ENCODE assay signal across 16 mouse cellular contexts in genomic region chr16:45999374-46000191, GRCm38 (mm10). TPM values are rescaled to one million over a fixed set of nuclear protein-coding genes. Genes with fewer than 3 reads are reported as not detected.
DNase-seq lines count a peak whose midpoint lies in the region; ATAC-seq lines count a peak whose summit lies in the region.
"Had no signal": no experiment of that assay in that cellular context is flagged by ENCODE, and none has a peak within 500 bp of the region (broad histone marks: within the 10 kb centered on the region; RNA-seq: fewer than 3 reads in every experiment).

No protein-coding gene starts in this region.

- H3K27me3 ChIP-seq in hindbrain, embryonic 11.5 days (ENCODE audit: control insufficient read depth, insufficient read depth, low read length): no peaks in the 10 kb centered on the region
- no peaks in the 10 kb centered on the region for H3K27me3 ChIP-seq in midbrain, embryonic 16.5 days (ENCODE audit: control insufficient read depth, insufficient read depth, low read depth, low read length)
- H3K27me3 ChIP-seq: kidney, embryonic 15.5 days; limb, embryonic 13.5 days had no signal

- no peaks in the 10 kb centered on the region for H3K4me1 ChIP-seq in hindbrain, embryonic 11.5 days (replicated peaks; ENCODE audit: control insufficient read depth, insufficient read depth, low read length)
- H3K4me1 ChIP-seq in midbrain, embryonic 16.5 days (ENCODE audit: control insufficient read depth, insufficient read depth, low read length): 0 out of 2 replicates have a peak, but pooled peaks cover 4% of the 10 kb centered on the region
- H3K4me1 ChIP-seq: kidney, embryonic 15.5 days had no signal

- no peaks in the 10 kb centered on the region for H3K36me3 ChIP-seq in hindbrain, embryonic 11.5 days (ENCODE audit: control insufficient read depth, insufficient read depth, low read length)
- no peaks in the 10 kb centered on the region for H3K36me3 ChIP-seq in midbrain, embryonic 16.5 days (ENCODE audit: control insufficient read depth, insufficient read depth, low read length)
- H3K36me3 ChIP-seq: kidney, embryonic 15.5 days; limb, embryonic 13.5 days had no signal

- H3K27ac ChIP-seq in hindbrain, embryonic 11.5 days (ENCODE audit: low read depth, low read length): no peak overlapping the region
- H3K27ac ChIP-seq in midbrain, embryonic 16.5 days (ENCODE audit: low read length): no peak overlapping the region
- H3K27ac ChIP-seq: kidney, embryonic 15.5 days; limb, embryonic 13.5 days had no signal

- no peaks in the 10 kb centered on the region for H3K9me3 ChIP-seq in hindbrain, embryonic 11.5 days (ENCODE audit: control insufficient read depth, low read length)
- no peaks in the 10 kb centered on the region for H3K9me3 ChIP-seq in midbrain, embryonic 16.5 days (replicated peaks; ENCODE audit: control insufficient read depth, low read length, poor library complexity, severe bottlenecking)
- H3K9me3 ChIP-seq: kidney, embryonic 15.5 days; limb, embryonic 13.5 days had no signal

- H3K9ac ChIP-seq in hindbrain, embryonic 11.5 days (ENCODE audit: low read depth, low read length): no peak overlapping the region
- no peak overlapping the region for H3K9ac ChIP-seq in midbrain, embryonic 16.5 days (ENCODE audit: low read depth, low read length)
- H3K9ac ChIP-seq: kidney, embryonic 15.5 days; limb, embryonic 13.5 days had no signal

- no peak overlapping the region for H3K4me3 ChIP-seq in hindbrain, embryonic 11.5 days (ENCODE audit: low read depth, low read length)
- H3K4me3 ChIP-seq in midbrain, embryonic 16.5 days (ENCODE audit: low read depth, low read length): no peak overlapping the region
- H3K4me3 ChIP-seq: erythroblast, embryonic 14.5 days; kidney, embryonic 15.5 days; limb, embryonic 13.5 days had no signal

- DNase-seq in heart, adult 11 months: peak; percentile 17
- no peak for DNase-seq in heart, adult 9 months (ENCODE audit: low spot score in 2 of 2)
- DNase-seq in embryo, embryonic 10.5 days (ENCODE audit: low spot score): peak; percentile 29
- DNase-seq in hindbrain, embryonic 11.5 days (ENCODE audit: low spot score): peak; percentile 49
- DNase-seq in ovary, postnatal 36 days (ENCODE audit: low spot score): no peak
- DNase-seq in kidney, postnatal 4 days: no peak
- no peak for DNase-seq in urinary bladder, postnatal 4 days (ENCODE audit: low spot score in 2 of 2)
- DNase-seq: cerebellum, postnatal 36 days; heart, postnatal 10 days; thymus, postnatal 25 days had no signal

- ATAC-seq in hindbrain, embryonic 11.5 days (ENCODE audit: low FRiP score): peak; percentile 87
- ATAC-seq in midbrain, embryonic 16.5 days: peak; percentile 71
- ATAC-seq: activated CD4-positive, CD25-positive, alpha-beta regulatory T cell, adult 4 months; lung, postnatal 0 days had no signal

- 49% methylated on average over 10 of the region's 10 CpGs for WGBS in hindbrain, embryonic 11.5 days
- WGBS in midbrain, embryonic 16.5 days: 34% methylated on average over 10 of the region's 10 CpGs

- H3K4me2 ChIP-seq in hindbrain, embryonic 11.5 days (replicated peaks; ENCODE audit: low read depth, low read length): no peak overlapping the region
- H3K4me2 ChIP-seq in midbrain, embryonic 16.5 days (ENCODE audit: low read length): no peak overlapping the region
- H3K4me2 ChIP-seq: kidney, embryonic 15.5 days; limb, embryonic 13.5 days had no signal

RNA-seq across cellular contexts. Expression of gene Plcxd2, which starts 10.4 kb away (rescaled TPM):
- 3.9 and 4.3 TPM in 2 replicates for polyA plus RNA-seq in hindbrain, embryonic 11.5 days (2014; fragmentation: Nextera tagmentation; extraction: Ambion mirVana)
- 15.5 and 16.2 TPM in 2 replicates for polyA plus RNA-seq in midbrain, embryonic 16.5 days (2015; fragmentation: Nextera tagmentation; extraction: Ambion mirVana)

RNA-seq across cellular contexts. Expression of gene Phldb2, which starts 46.2 kb away (rescaled TPM):
- polyA plus RNA-seq in hindbrain, embryonic 11.5 days (2014; fragmentation: Nextera tagmentation; extraction: Ambion mirVana): 25.9 and 31.5 TPM in 2 replicates
- polyA plus RNA-seq in midbrain, embryonic 16.5 days (2015; fragmentation: Nextera tagmentation; extraction: Ambion mirVana): 6.6 and 6.9 TPM in 2 replicates
- polyA plus RNA-seq: activated CD4-positive, CD25-positive, alpha-beta regulatory T cell, adult 4 months had no signal

Comparison
In these comparisons a context has a peak if more than half of its experiments do, and no peak if none do; other contexts are left out.
1. DNase-seq: peak in heart, adult 11 months (single experiment), embryo, embryonic 10.5 days (single experiment) and hindbrain, embryonic 11.5 days (single experiment); none in heart, adult 9 months (0 of 2), ovary, postnatal 36 days (single experiment), kidney, postnatal 4 days (0 of 2) and urinary bladder, postnatal 4 days (0 of 2).